Mouse (Mus musculus) heart, adult 18-20 months (tissue): ENCODE results near the gene Lats1. TPM values are rescaled to one million over a fixed set of nuclear protein-coding genes. Genes with fewer than 3 reads are reported as not detected.

Experiments used
- DNase-seq, 2 experiments: peaks; one replicate each; pipeline ENCODE4 v3.0.0; 2021 to 2022; ENCODE audit warnings: mixed read lengths in 1 of 2
- long read RNA-seq, 2 experiments: library from polyadenylated mRNA; stranded (forward); transcript quantifications; one replicate each; pipeline ENCODE4 v2.0.0; 2021
- total RNA-seq, 2 experiments: library from RNA; stranded (reverse); gene quantifications; 2 replicates each; pipeline ENCODE4 v1.2.3; 2021

Lats1 gene
- 10 to 100 TPM in 1 of 2 experiments, 1 to 10 TPM in 1; 8.8 to 11.6 TPM for total RNA-seq
- long read RNA-seq, experiment 1, partial matches to known transcripts: 5 of 6 reads
- long read RNA-seq, experiment 1, other reads (novel, unspliced or antisense): 1 of 6 reads
- long read RNA-seq, experiment 2, partial matches to known transcripts: 1 of 1 reads
- long read RNA-seq, experiment 2, other reads (novel, unspliced or antisense): 0 of 1 reads

DNA sequence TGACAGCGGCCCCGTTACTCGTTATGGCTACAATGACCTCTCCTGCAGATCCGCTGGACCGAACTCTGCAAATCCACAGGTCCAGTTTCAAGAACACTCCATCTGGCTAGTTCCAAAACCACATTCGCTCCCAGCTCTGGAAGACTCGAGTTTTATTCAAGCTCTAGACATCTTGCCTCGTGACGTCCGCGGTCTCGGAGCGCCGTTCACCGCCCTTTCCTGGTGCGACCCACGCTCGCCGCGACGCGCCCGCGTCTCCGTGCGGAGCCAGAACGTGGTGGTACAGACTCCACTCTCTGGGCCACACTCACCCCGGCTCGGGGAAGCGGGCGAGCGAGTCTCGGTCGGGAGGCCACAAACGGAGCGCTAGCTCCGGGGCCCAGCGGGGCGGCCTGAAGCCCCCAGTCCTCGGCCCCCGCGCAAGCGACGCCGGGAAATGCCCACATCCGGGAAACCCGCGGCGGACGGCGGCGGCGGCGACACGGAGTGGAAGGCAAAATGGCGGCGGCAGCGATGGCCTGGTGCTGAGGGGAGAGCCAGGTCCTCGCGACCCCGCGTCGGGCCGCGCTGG is at the start of gene Lats1, which contains the start of gene Pcmt1:
Gene Lats1, plus strand, starts transcription at position 484 of the 571 bp plus-strand sequence.
Gene Pcmt1, minus strand, starts transcription at position 406 of the 571 bp plus-strand sequence.
- DNase-seq: peak; percentile 90 to 94

DNA sequence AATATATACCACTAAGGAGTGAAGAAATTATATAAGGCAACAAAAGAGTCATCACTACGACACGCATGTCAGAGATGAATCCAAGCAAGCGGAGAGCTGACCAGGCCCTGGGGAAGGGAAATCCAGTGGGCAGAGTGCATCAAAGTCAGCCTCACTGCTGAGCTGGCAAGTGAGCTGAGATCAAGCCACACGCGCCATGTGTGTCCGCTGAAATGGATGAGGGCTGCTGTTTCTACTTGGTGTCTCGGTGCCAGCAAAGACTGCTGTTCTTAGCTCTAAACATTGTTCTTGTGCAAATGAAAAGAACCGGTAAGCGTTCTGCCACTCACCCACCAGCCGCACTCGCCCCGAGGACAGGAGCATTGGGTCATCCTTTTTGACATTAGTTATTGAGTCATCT is 40.6 kb upstream of the Lats1 start:
- no peak for DNase-seq

DNA sequence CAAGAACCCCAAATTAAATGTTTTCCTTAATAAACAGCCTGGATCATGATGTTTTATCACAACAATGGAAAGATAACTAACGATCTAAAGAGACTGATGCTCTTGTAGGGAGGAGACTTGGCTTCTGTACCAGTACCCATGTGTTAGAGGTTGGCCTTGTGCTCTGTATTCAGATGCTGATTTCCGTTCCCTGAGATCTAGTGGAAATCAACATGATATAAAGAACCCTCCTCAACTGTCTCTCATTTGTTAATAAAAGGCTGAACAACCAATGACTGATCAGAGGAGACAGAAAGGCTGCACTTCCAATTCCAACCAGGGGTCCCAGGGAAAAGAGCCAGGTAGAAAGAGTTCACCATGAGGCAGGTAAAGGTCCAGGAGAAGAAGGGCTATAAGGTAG is 35.1 kb upstream of the Lats1 start:
- no peak for DNase-seq

DNA sequence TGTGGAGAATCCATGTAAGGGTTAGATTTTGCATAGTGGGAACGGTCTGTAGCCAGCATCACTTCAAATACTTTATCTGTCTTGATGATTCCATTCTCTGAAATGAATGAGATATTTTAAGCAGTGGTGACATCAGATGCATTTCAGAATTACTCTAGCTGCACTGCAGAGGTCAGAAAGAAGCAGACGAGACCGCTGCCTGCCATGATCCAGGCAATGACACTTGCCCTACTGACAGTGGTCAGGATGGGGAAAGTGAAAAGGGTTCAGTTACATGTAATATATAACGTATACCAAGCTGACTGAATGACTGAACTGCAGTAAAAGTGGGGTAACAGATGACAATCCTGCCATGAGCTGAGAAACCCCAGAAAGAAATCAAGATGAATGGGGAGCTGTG is 32.0 kb upstream of the Lats1 start:
- no peak for DNase-seq

DNA sequence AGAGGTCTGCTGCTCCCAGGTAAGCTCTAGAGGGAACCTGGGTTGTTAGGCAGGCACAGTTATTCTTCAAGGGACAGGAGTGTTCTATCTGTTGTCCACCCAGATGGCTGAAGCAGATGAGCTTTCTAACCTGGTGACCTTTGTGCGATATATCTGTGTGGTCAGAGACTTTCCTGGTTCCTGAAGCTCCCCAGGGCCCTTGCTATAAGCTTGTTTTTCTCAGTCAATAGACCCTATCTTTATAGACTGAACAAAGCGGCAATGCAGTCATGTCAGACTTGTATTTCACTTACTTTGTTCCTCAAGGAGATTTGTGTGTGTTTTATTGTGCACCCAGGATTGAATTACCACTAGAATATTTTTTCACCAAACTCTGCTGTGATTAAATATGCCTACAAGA is 30.0 kb upstream of the Lats1 start:
- DNase-seq: no peak

DNA sequence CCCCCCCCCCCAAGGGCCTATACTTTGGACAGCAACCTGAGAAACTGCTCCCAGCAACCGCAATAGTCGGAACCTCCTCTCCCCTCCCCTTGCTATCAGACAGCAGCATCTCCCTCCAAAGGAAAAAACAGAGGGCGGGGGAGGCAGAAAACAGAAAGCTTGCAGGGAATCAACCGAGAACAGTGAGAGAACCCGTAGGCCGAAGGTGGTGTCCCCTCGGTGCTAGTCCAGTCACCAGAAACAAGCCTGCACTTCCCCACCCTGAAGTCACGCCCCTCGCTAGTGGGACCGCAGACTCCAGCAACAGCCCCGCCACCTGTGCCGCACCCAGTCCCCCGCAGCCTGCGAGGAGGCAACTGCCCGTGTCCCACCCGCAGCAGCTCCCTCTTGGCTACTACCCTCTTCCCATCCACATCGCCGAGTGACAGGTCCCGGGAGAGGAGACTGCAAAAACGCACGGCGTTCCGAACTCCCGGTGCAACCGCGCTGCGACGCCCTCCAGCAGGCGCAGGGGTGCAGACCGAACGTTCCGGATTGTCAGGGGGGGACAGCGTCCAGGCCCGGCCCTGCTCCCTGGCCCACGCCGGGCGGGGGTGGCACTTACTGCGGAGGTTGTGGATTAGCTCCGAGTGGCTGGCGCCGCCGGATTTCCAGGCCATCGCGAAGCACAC is 18.4 kb upstream of the Lats1 start:
- DNase-seq: no peak

DNA sequence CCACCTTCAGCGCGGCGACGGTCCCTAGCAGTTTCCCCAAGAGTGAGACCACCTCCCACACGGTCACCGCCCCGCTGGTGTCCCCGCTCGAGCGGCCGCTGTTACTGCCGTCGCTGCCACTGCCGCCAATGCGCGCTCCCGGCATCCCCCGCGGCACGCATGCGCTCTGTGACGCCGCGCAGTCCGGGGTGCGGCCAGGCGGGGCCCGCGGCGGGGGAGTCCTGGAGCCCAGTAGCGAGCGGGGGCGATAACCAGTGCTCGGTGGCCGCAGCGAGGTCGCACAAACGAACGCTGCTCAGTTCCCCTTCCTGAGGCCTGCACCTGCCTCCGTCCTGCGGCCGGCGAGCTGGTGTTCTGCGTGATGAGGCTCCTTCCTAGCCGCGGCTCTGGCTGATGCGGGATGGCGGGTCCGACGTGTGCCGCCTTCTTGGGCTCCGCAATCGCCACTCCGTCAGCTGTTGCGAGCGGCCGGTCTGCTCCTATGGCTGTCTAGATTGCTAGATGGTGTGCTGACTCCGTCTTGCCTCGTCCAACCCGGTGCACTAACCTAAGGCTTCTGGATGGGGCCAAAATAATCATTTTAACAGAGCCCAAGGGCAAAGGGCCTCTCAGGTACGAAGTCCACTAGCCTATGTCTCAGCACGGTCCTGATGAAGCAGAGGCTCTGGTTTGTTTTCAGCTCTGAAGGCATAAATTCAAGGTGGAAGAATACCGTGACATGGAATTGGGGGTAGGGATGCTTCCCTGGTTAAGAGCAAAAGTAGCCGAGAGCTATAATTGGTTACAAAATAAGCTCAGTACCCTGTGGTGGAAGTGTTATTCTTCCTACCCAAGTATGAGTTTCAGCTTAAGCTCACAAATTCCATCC is 17.6 kb upstream of the Lats1 start:
- peak; percentile 95 for DNase-seq

DNA sequence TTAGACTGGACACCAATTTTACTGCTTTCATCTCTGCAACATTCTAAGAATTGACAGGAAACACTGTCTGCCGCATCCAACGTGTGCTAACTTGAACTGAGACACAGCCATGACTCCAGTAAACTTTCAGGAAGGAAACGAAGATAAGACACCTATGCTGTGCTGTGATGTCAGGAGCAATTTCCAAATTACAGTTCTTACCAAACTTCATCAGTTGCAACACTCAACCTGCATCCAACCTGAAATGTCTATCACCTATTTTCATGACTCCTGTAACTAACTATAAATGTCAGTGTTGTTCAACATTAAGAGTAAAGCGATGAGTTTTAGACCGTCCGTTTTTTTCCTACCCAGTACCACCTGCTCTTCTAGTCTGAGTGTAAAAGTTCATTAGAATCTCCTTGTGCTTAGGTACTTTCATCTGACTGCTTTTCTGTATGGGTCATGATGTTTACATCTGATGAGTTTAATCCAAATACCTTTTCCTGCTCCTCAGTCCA is 16.9 kb upstream of the Lats1 start:
- no peak for DNase-seq

DNA sequence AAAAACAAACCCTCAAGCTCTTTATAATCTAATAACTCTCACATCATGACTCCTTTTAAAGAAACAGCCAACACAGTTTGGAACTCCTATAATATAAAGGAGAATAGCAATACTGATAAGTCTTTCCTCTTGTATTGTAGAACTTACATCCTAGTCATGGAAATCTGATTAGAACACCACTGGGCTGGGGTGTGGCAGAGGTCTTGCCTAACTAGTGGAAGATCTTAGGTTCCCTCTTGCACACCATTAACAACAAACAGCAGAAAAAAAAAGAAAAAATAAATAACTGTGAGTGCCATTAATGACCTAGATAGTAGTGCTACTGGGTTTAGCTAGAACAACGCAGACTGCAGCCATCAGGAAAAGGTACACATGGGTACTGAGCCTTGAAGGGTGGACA is 16.1 kb upstream of the Lats1 start:
- DNase-seq: no peak

DNA sequence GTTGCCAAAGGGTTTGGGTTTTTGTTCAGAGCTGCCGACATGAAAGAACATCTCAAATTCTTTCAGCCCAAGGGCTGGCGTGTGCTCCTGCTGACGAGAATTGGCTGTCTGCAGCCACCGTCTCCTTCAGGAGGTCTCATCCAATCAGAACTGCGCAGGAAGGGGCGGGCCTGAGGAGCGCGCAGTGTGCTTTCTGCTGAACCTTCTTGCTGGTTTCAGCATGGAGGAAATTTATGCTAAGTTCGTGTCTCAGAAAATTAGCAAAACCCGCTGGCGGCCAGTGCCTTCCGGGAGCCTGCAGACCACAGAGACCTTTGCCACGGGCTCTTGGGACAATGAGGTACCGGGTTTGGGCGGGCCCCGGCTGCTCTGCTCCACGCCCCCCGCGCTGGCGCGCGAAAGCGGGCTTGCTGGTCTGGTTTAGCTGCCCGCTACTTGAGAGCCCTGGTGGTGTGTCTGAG is 13.6 kb upstream of the Lats1 start, which contains the start of gene Nup43:
Gene Nup43, plus strand, starts transcription at position 162 of the 461 bp plus-strand sequence.
- peak; percentile 94 to 97 for DNase-seq

DNA sequence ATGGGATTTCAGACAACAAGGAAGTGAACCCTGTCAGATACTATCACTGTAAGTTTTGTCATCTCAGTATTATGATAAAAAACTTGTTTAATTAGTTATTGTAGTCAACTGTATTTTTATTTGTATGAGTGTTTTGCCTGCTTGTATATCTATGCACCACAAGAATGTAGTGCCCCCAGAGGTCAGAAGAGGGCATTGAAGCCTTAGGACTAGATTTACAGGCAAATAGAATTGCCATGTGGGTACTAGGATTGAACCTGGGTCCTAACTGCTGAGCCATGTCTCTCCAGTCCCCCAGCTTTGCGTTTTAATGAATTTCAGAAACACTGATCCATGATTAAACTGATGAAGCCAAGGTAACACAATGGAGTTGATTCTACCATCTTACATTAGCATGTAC is 7.3 kb upstream of the Lats1 start:
- peak; percentile 18 to 34 for DNase-seq

DNA sequence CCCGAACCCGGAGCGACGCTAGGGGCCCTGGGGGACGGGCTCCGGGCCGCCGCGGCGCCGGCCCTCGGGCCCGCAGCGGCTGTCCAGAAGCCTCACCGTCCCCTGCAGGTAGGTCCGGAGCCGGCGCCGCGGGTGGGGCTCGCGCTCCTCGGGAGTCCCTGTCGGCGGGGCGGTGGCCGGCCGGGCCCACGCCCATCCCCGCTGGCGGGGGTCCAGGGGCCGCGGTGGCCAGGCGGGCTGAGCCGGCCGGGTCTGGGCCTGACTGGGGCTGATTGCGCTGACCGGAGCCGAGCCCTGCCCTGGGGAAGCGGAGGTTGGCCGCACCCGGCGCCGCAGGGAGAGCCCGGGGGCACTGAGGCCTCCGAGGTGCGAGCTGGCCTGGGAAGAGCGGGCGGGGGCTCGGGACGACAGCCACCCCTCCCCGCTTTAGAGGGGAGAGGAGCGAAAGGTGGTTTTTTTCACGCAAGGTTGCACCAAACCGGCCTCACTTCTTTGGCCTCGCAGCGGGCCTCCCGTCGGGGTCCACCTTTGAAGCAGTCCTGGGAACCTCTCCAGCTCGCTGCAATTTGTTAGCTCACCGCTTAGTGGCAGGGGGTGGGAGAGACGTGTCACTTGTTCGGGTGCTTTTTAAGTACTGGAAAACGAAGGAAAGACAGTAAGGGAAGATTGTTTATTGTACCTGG is 470 bp downstream of the Lats1 start:
- peak; percentile 78 to 80 for DNase-seq

DNA sequence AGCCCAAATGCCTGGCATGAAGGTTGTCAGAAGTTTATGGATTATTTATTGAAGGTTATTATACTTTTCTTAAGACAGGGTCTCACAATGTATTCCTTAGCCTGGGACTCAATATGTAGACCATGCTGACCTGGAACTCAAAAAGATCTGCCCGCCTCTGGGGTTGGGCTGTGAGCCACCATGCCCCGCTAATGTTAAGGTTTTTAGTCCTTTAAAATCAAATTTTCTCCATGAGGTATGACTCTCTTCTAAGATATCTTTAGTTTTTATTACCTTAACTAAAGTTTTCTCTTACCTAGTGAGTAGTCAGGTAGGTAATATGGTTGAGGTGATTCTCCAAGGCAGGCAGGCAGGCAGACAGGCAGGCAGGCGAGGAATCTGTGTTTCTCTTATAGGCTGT is 1.2 kb downstream of the Lats1 start:
- no peak for DNase-seq

DNA sequence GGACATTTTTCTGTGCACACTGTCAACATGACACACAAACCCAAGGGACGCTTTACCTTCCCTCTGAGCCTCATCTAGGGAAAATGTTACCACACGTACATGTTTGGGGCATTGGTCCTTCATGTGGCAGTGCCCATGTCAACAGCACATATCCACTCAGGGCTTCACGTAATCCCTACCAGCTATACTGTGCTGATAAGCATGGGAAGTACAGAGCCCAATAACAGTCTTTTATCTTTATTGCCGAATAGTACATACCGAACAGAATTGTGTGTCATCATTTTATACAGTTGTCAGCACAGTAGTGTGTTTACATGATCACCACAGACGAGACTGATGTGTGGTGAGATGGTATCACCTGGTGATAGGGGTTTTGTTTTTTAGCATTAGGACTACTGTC is 5.9 kb downstream of the Lats1 start:
- no peak for DNase-seq

DNA sequence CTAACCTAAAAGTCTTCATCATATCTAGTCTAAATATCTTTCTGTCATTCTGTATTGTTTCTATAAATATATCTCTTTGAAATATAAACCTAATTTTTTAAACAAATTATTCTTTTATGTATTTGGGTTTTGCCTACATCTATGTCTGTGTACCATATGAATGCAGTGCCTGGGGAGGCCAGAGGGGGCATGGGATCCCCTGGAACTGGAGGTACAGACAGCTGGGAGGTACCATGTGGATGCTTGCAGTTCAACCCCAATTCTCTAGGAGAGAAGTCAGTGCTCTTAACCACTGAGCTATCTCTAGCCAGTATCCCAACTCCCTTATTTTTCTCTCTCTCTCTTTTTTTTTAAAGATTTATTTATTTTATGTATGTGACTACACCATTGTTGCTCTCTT is 14.3 kb downstream of the Lats1 start:
- DNase-seq: no peak

DNA sequence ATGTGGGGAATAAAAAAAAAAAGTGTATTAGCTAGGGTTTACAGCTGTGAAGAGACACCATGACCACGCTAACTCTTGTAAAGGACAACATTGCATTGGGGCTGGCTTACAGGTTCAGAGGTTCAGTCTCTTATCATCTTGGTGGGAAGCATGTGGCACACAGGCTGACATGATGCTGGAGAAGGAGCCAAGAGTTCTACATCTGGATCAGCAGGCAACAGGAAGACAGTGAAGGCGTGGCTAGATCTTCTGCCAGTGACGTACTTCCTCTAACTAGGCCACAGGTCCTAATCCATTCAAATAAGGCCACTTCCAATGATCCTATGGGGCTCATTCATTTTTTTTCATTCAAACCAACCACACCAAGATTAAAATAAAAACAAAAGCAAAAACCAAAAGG is 19.1 kb downstream of the Lats1 start:
- DNase-seq: no peak

DNA sequence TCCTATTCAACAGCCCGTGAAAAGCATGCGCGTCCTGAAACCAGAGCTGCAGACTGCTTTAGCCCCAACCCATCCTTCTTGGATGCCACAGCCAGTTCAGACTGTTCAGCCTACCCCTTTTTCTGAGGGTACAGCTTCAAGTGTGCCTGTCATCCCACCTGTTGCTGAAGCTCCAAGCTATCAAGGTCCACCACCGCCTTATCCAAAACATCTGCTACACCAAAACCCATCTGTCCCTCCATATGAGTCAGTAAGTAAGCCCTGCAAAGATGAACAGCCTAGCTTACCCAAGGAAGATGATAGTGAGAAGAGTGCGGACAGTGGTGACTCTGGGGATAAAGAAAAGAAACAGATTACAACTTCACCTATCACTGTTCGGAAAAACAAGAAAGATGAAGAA is 21.6 kb downstream of the Lats1 start:
- no peak for DNase-seq

DNA sequence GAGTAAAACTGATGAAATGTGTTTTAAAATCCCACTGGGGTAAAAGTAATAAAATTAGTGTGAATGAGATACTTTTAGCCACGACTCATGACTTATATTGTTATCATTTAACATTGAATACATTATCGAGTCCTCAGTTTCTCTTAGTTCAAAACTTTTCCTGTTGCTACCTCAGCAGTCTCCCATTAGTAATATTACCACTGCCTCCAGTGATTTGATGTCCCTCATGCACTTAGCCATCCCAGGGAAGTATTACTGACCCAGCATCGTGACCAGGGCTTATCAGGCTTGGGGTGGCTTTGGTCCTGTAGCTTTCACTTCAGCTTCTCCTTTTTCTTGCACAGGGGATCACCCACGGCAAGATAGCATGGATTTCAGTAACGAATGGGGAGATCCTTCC is 29.1 kb downstream of the Lats1 start:
- no peak for DNase-seq

DNA sequence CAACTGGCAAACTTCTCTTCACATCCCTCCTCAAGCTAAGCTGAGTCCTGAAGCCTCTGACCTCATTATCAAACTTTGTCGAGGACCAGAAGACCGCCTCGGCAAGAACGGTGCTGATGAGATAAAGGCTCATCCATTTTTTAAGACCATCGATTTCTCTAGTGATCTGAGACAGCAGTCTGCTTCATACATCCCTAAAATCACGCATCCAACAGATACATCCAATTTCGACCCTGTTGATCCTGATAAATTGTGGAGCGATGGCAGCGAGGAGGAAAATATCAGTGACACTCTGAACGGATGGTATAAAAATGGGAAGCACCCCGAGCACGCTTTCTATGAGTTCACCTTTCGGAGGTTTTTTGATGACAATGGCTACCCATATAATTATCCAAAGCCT is 31.5 kb downstream of the Lats1 start:
- DNase-seq: no peak

DNA sequence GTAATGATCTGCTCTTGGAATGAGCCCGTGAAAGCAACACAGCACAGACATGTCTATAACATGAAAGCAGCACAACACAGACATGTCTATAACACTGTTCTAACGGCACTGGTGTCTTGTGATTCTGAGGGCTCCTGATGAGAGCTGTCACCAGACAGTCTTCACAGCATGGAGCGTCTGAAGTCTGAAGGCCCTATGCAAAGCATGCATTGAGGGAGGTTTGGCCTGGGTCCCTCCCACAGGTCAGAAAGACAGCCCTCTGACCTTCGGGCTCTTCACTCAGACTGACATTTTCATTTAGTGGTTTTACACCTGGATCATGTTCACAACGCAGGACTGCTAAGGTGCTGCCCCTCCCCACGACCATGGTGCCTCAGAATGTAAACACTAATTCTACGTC is 34.0 kb downstream of the Lats1 start:
- DNase-seq: no peak

DNA sequence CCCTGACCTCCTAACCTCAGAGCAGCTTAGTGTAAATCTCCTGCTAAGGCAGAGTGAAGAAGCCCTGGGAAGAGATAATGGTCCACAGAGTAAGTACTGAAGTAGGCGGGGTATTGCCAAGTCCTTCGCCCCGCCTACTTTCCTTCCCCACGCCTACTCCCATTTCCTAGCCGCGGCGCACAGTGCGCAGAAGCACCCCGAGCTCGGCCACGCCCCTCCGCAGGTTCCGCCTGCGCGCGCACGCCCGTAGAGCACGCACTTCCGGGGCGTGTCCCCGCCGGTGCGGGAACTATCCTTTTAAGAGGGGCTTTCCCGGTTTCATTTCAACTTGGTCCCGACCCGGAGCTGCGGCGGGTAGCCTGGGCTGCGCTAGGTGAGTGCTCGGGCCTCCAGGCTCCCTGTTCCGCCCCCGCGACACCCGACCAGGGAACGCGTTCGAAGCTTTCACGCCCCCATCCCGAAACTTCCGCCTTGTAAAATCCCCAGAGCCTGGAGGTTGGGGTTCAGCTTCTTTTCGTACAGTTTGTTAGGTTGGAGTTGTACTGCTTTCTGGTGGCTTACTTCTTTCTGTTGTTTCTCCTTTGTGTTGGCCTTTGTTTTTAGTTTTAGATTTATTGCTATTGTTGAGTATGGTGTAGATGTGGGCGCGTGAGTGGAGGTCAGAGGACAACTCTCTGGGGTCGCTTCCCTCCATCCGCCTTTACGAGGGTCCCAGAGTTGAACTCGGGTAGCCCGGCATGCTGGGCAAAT is 44.9 kb downstream of the Lats1 start, which contains the start of gene Katna1:
Gene Katna1, plus strand, starts transcription at position 250 of the 750 bp plus-strand sequence.
- peak; percentile 95 to 96 for DNase-seq
